Mouse (Mus musculus) cerebellum, postnatal 36 days (tissue): Measurements from ENCODE around the gene Tmem270.
A peak's percentile ranks its signal among the peaks of the same experiment; 100 is the strongest.

ENCODE experiments used
- DNase-seq, 2 experiments: peaks; one replicate each; pipeline ENCODE4 v3.0.0; 2021 to 2022; ENCODE audit warnings: mixed read lengths in 2 of 2

Tmem270 gene

GRCm38 (mm10) chr5:134926726-134927125, 20.2 kb upstream of the Tmem270 start:
- no peak for DNase-seq

GRCm38 (mm10) chr5:134923141-134923540, 16.6 kb upstream of the Tmem270 start:
- DNase-seq = no peak

- DNase-seq = no peak
These were observed 14.6 kb upstream of the Tmem270 start for GRCm38 (mm10) chr5:134921106-134921505.

GRCm38 (mm10) chr5:134920106-134920687, 13.7 kb upstream of the Tmem270 start:
- DNase-seq = peak; percentile 16 to 19

- no peak for DNase-seq
These were observed 12.6 kb upstream of the Tmem270 start for GRCm38 (mm10) chr5:134919097-134919496.

GRCm38 (mm10) chr5:134918071-134918832, 11.7 kb upstream of the Tmem270 start:
- peak; percentile 37 to 38 for DNase-seq

- no peak for DNase-seq
These were observed 8.8 kb upstream of the Tmem270 start, which contains the start of gene Cldn13 for GRCm38 (mm10) chr5:134915311-134915710. Gene Cldn13 (minus strand): TSS chr5:134915526.

GRCm38 (mm10) chr5:134914510-134914909, 8.0 kb upstream of the Tmem270 start:
- no peak for DNase-seq

- no peak for DNase-seq
These were observed 7.2 kb upstream of the Tmem270 start for GRCm38 (mm10) chr5:134913753-134914152.

GRCm38 (mm10) chr5:134913352-134913751, 6.8 kb upstream of the Tmem270 start:
- no peak for DNase-seq

GRCm38 (mm10) chr5:134911901-134912300, 5.4 kb upstream of the Tmem270 start:
- DNase-seq = no peak

- DNase-seq = peak; percentile 93 to 94
These were observed 602 bp upstream of the Tmem270 start for GRCm38 (mm10) chr5:134907135-134907534.

- no peak for DNase-seq
These were observed 4.9 kb downstream of the Tmem270 start for GRCm38 (mm10) chr5:134901644-134902027.

- DNase-seq = peak; percentile 34 to 35
These were observed 5.4 kb downstream of the Tmem270 start for GRCm38 (mm10) chr5:134901012-134901643.

GRCm38 (mm10) chr5:134897596-134897995, 8.9 kb downstream of the Tmem270 start:
- no peak for DNase-seq

GRCm38 (mm10) chr5:134896965-134897364, 9.6 kb downstream of the Tmem270 start:
- no peak for DNase-seq

GRCm38 (mm10) chr5:134895291-134895690, 11.2 kb downstream of the Tmem270 start:
- no peak for DNase-seq

GRCm38 (mm10) chr5:134892717-134893116, 13.8 kb downstream of the Tmem270 start:
- no peak for DNase-seq

- no peak for DNase-seq
These were observed 15.0 kb downstream of the Tmem270 start for GRCm38 (mm10) chr5:134891552-134891951.

- DNase-seq = no peak
These were observed 15.9 kb downstream of the Tmem270 start for GRCm38 (mm10) chr5:134890601-134891054.

GRCm38 (mm10) chr5:134888505-134888904, 18.0 kb downstream of the Tmem270 start:
- DNase-seq = no peak

GRCm38 (mm10) chr5:134887447-134888335, 18.8 kb downstream of the Tmem270 start:
- DNase-seq = no peak

- DNase-seq = peak; percentile 77 to 80
These were observed 23.5 kb downstream of the Tmem270 start for GRCm38 (mm10) chr5:134883077-134883476.
